Mouse (Mus musculus) liver, adult (tissue): ENCODE data around the gene Eif4a3.
A peak's percentile ranks its signal among the peaks of the same experiment; 100 is the strongest.

Source experiments
- GATA4 ChIP-seq: IDR thresholded peaks from 2 replicates; pipeline ENCODE4 v1.6.1; 2014; ENCODE audit warnings: mild to moderate bottlenecking, low read length; ENCODE audit not compliant: insufficient replicate concordance

The Eif4a3 gene

GRCm38 (mm10) chr11:119306762-119307657 is 7.1 kb upstream of the Eif4a3 start:
- no peak for TF ChIP-seq GATA4

DNA sequence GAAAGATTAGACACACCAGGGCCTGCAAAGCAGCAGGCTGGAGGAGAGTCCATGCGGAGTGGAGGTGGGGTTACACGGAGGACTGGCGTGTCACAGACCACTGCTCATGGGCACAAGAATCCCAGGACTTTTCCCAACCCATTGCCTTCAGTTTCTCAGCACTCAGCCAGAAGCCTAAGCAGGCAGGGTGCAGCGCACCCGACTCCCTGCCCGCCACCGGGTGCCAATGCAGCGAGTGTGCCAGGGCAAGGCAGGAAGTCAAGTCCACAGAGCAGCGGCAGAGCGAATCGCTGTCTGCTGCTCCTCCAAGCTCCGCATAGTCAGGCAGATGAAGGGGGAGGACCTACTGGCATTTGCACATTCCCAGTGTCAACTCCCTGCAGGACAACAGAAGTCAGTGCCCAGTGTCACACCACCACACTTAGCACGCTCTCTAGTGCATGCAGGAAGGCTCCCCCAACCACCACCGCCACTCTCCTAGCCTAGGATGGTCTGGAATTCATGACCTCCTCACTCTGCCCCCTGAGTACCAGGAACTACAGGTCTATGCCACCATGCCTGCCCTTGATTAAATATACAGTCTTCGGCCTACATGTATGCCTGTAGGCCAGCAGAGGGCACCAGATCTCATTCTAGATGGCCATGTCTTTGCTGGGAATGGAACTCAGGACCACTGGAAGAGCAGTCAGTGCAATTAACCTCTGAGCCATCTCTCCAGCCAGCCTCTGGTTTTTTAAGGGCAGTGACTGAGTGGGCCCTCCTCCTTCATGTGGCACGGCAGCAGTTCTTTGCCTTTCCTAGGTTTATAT is 5.2 kb upstream of the Eif4a3 start:
- TF ChIP-seq GATA4 = no peak

GRCm38 (mm10) chr11:119300986-119301385 is 1.1 kb upstream of the Eif4a3 start:
- no peak for TF ChIP-seq GATA4

DNA sequence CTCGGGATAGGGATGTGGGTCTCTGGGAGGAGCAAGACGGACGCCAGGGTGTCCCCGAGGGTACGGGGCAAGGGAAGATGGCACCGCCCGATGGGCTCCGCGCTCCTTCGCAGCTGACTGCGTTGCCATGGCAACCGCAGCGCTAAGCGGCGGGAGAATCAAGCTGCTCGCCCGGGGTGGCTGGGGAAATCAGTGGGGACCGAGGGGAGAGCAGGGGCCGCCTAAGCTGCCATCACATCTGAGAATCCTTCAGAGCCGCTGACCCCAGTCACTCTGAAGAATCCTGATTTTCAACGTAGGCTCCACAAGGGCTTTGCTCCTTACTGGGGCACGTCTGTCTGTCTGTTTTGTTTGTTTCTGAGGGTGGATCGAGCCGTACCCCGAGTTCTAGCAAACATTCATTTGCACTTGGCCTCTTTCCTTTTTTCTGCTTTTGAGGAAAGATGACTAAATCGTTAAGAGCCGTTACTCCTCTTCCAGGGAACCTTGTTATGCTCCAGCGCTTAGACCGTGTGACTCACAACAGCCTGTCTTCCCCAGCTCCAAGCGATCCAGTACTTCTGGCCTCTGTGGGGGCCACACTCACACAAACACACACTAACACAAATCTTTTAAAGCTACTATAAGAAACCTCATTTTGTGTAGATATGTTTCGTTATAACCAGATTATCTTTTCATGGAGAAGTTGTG is 502 bp upstream of the Eif4a3 start:
- no peak; the same call in 1 of the 2 replicates for TF ChIP-seq GATA4

DNA sequence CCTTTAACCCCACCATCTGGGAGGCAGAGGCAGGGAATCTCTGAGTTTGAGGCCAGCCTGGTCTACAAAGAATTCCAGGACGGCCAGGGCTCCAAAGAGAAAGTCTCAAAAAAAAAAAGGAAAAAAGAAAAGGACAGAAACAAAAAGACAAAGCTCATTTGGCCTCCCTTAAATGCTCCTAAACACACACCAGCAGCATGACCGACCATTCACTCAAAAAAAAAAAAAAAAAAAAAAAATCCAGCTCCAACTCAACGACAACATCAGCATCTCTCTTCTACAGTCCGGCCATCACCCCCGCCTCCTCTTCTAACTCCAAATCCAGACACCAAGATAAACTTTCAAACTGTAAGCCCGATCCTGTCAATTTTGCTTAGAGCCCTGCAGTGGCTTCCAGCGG is 972 bp downstream of the Eif4a3 start:
- no peak for TF ChIP-seq GATA4

DNA sequence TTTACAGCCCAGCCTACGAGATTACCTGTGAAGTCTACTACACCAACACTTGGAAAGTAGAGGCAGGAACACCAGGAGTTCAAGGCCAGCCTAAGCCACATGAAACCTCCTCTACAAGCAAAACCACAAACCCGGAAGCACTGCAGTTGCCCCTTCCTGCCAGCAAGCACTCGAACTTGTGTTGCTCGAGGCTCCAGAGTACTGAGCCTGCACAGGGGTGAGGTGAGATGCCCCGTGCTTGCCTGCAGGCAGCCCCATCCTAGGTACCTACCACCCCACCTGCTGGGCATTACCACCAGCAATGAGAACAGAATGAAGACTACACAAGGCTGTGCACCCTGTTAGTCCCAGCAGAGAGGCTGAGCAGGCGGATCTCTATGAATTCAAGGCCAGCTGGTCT is 1.9 kb downstream of the Eif4a3 start:
- TF ChIP-seq GATA4 = no peak

GRCm38 (mm10) chr11:119287207-119287992 is 12.5 kb downstream of the Eif4a3 start:
- no peak for TF ChIP-seq GATA4

DNA sequence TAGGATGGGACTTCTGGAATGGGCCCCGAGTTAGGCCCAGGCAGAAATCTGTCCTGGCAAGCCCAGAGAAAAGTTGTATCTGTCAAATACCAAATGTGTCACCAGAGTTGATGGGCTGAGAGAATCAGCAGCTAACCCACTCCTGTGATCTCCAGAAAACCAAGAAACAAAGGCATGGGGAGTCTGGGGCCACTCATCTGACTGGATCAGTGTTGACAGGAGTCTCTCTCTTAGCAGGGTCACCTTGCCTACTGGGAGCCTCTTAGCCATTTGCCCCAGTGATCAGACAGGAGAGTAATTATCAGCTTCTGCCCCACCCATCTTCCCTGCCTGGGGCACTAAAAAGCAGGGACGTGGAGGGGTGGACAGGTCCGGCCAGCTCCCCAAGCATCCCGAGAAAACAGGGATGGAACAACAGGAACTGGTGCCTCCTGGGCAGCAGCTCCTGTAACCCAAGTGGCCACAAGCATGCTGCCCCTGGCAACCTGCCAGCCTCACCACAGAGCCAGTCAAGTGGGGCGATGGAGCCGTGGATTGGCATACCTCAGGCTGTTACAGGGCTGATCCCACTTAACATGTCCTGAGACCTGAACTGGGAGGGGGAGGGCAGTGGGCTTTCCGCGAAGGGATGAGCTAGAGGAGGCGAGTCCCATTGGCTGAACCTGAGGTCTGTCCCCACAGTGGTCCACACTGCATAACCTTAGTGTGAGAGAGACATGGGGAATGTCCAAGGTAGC is 13.9 kb downstream of the Eif4a3 start:
- TF ChIP-seq GATA4 = no peak

DNA sequence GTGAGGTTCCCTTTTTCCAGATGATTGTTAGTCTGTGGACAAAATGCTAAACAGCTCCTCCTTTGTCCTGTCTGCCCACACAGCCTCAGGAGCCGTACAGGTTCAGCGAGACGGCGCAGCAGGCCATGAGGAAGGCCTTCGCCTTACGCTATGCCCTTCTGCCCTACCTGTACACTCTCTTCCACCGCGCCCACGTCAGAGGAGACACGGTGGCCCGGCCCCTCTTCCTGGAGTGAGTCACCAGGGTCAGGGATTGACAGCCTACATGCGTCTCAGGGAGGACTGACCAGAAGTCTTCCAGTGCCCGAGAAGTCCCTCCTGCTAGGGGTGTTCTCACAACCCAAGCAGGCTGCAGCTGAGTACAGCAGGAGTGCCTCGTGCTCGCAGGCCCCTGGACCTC is 18.9 kb downstream of the Eif4a3 start:
- no peak for TF ChIP-seq GATA4

DNA sequence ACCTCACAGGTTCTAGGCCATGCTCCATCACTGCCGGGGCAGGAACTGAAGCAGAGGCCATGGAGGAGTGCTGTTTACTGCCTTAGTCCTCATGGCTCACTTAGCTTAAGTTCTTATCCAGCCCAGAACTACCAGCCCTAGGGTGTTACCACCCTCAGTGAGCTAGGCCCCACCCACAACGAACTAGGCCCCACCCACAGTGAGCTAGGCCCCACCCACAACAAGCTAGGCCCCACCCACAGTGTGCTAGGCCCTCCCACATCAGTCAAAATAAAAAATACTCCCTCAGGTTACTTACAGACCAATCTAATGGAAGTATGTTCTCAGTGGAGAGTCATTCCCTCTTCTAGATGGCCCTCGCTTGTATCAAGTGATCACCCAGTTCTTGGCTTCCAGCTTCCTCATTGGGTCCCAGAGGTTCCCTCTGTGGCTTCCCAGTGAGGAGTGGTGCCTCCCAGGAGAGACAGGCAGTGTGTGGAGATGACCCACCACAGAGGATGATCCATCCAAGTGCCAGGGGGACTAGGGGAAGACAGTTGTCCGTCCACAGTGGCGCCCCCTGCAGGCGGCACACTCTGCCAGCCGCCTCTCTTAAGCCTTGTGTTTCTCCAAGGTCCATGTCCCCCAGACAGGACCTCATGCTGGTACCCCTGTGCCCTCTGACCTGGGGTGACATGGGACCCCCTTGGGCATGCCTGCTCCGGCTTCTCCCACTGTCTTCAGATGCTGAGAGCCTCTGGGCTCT is 26.5 kb downstream of the Eif4a3 start:
- no peak for TF ChIP-seq GATA4

DNA sequence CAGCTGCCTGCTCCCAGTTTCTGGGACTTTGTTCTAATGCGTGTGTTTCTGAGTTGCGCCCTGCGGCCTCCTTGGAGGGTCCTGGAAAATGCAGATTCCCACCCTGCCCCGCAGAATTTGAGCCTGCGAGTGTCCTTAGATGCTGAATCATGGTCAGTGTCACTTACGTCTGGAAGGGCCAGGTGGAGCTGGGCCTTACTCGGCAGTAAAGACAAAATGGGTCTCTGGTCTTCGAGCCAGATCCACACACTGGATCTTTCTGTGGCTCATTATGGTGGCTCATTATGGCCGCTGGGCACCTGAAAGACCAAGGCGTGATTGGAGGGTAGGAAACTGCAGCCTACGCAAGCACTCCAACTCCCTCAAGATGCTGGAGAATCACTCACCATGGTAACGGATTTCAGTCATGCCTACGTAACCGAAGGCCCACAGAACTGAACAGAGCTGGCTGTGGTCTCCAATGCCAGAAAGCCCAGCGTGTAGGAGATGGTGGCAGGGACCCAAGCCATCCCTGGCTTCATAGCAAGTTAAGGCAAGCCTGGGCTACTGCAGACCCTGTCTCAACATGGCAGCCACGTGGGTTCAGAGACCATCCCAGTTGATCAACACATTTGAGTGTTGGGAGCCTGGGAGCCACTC is 31.2 kb downstream of the Eif4a3 start:
- TF ChIP-seq GATA4 = no peak

GRCm38 (mm10) chr11:119267768-119268556 is 31.9 kb downstream of the Eif4a3 start, which contains the start of gene Gaa:
TSS of gene Gaa (plus strand) at chr11:119267887.
- peak; percentile 86; the same call in 1 of the 2 replicates for TF ChIP-seq GATA4
